Mouse (Mus musculus): ENCODE measurements around the gene Ttc27. TPM values are rescaled to one million over a fixed set of nuclear protein-coding genes. Genes with fewer than 3 reads are reported as not detected.

The Ttc27 gene
- total RNA-seq, 2 experiments from 2014 or later: 20.6 to 24.5 TPM

DNA sequence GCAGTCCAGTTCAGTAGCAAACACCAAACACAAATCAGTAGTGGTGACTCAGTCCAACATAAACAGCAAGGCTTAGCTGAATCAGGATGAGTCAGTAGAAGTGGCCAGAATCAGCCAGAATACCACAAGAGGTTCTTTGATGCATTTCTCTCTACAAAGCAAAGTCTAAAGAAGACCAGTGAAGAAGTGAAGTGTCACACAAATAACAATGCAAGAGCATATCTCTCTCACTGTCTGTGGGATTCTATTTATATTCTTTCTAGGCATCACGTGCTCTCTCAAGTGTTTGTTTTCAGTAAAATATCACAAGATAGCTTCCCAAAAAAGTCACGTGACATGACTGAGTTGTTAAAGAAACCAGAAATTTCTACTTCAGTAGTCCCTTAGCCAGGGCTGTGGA, 102.2 kb downstream of the Ttc27 start:
- no peak for DNase-seq (ENCODE audit: low spot score in 2 of 2)

DNA sequence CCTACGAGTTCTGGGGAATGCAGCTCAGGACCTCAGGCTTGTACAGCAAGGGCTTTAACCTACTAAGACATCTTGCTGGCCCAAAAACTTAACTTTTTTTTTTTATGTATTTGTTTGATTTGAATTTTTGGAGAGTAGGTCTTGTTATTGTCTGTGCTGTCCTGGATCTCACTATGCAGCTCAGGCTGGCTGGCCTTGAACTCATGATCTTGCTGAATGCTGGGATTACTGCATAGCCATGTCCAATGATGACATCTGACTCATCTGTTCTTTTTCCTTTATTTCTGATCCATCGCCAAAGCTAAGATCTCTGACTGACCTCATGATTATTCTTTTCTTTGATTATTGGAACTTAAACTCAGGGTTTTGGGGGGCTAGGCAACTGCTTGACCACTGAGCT, 113.3 kb downstream of the Ttc27 start:
- DNase-seq (ENCODE audit: low spot score in 2 of 2): no peak

DNA sequence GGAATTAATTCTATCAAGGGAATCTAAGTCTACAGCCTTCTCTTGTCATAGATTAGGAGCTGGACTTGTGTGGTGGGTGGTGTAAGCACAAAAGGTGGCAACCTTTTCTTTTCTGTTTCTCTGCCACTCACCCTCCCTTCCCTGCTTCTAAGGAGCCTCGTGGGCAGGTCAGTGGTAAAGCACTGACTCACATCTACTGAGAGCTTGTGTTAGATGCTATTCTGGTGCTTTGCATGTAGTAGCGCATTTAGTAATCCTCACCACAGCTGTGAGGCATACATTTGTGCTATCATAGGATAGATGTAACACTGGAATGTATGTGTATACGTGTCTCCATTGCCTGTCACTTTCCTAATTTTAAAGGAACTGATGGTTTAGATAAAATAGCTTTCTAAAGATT, 124.2 kb downstream of the Ttc27 start:
- DNase-seq (ENCODE audit: low spot score in 2 of 2): no peak

DNA sequence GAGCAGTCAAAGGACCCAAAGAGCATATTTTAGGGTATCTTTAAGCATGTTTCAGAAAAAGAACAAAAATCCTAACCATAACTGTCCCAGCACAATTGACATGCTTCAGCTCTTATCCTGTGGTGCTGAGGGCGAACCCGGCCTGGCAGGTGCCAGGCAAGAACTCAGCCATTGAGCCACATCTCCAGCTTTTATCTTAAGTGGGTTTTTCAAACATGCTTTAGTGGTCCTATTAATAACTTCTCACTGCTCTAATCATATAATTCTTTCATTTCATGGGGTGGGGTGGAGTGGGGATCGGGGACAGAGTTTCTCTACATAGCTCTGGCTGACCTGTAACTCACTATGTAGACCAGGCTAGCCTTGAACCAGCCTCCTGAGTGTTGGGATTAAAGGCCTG, 125.1 kb downstream of the Ttc27 start:
- no peak for DNase-seq (ENCODE audit: low spot score in 2 of 2)

DNA sequence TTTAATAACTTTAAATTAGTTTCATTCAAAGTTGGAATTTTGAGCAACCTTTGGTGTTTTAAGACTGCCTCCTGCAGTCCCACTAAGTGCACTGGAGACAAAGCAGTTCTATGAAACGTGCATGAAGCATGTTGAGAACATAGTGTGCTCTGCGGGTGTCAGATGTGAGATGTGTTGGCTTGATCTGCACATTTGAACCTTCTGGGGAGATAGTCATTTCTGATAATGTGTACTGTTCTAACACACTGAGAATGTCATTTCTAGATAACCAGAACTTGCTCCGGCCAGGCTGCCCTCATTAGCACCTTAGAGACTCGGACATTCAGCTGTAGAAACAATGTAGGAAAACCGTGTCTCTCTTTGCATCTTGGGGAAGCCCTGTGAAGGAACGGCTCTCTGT, 126.0 kb downstream of the Ttc27 start:
- DNase-seq (ENCODE audit: low spot score in 2 of 2): no peak

DNA sequence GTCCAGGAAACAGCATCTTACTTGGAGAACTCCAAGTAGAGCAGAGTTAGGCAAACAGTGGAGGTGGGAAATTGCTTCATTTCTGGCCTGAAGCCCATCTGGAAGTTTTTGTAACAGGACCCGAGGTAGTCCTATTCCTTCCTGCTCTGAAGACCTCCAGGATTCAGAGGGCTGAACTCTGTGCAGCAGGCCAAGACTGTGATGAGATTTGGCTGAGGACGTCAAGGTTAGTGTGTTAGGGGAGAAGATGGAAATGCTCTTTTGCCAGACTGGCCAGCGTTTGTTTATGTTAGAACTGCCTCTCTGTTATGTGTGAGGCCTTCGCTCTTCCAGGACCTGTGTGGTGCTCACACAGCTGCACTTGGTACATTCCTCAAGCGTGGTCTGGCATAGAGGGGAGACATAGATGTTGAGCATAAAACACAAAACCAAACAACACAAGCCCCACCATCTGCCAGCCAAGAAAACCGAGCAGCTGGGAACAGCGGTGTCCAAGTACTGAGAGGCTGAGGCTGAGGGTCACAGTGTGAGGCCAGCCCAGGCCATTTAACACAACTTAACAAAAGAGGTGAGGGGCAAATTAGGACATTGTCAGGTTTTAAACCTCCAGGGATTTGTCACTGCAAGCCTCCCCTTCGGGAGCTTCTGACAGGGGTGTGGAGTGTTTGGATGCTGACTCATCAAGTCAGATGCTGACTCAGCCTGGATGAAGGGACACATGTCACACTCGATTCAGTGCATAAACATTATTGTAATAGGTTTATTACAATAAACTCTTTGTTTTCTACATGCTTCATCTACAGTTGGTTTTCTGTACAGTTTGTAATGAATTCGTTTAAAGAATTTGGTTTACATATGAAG, 128.7 kb downstream of the Ttc27 start:
- DNase-seq (ENCODE audit: low spot score in 2 of 2): no peak

DNA sequence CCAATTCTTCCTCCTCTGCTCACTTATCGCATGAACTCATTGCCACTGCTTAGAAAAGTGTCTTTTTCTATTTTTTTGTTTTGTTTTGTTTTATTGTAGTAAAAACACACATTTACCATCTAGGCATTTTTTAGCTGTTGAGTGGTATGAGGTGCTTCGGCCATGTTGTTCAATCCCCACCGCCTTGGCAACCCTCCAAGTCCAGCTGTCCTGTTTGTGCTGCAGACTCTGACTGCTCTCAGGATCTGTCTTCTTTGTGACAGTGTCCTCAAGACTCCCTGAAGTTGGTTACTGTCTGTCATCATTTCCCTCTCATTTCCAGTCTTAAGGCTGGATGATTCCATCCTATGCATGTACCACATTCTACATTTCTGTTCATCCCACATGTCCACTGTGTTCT, 132.7 kb downstream of the Ttc27 start:
- DNase-seq (ENCODE audit: low spot score in 2 of 2): no peak

DNA sequence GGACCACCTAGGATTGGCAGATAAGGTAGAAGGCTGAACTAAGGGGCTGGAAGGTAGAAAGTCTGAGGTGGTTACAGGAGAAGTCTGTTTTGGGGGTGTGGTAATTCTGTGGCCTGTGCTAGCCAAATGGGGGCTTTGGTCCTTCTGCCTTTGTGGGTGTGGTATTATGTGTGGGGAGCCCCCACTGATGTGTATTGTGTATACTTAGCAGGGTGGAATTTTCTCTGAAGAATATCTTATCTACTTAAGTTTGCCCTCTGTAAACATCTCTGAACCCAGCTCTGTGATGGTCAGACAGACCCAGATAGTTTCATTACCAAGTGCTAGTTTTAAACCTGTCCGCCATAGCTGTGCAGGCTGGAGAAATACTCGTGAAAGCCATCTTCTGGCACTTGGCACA, 141.8 kb downstream of the Ttc27 start:
- no peak for DNase-seq (ENCODE audit: low spot score in 2 of 2)

DNA sequence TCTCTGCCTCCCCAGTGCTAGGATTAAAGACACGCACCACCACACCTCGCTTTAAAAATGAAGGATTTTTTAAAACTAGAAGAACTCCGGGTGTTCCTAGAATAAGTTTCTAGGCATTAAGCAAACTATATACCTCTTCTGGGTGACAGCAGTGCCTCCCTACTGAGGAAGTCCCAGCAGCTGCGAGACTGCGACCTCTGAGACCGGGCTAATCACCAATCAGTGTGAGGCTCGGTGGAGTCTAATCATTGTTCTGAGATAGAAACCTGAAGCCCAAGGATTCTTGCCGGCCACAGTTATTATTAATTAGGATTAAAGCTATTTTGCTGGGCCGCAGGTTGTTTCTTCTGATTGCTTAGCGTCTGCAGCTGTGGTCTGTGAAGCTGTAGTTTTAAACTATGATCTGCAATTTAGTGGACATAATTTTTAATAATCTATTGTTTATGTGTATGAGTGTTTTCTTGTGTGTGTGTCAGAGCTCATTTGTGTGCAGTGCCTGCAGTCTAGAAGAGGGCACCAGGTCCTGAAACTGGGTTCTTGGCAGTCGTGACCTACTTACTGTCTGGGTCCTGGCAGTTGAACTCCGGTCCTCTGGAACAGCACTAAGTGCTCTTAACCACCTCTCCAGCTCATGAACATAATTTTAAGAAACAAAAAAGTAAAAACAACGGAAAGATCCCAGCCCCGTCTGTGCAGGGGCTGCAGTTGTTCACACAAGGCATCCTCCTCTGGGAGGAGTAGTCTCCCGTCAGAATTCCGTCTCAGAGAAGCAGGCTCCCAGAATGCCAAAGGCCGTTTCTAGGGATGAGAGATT, 142.9 kb downstream of the Ttc27 start:
- no peak for DNase-seq (ENCODE audit: low spot score in 2 of 2)

DNA sequence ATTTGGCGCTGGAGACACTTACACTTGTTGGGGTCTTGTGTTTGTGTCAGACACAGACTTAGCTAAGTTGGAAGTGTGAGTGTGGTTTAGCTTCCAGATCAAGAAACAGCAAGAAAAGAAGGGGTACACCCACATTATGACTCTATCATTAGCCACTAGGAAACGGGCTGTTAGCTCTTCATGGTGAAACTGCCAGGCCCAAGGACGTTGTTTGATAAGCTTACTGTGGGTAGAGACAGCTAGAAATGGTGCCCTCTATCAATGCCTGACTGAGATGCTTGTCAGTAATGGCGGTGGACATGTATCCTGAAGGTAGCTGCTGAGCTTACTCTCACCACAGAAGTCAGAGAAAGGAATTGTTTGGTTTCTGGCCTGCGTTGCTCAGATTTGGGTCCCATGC, 146.3 kb downstream of the Ttc27 start:
- DNase-seq (ENCODE audit: low spot score in 2 of 2): no peak

DNA sequence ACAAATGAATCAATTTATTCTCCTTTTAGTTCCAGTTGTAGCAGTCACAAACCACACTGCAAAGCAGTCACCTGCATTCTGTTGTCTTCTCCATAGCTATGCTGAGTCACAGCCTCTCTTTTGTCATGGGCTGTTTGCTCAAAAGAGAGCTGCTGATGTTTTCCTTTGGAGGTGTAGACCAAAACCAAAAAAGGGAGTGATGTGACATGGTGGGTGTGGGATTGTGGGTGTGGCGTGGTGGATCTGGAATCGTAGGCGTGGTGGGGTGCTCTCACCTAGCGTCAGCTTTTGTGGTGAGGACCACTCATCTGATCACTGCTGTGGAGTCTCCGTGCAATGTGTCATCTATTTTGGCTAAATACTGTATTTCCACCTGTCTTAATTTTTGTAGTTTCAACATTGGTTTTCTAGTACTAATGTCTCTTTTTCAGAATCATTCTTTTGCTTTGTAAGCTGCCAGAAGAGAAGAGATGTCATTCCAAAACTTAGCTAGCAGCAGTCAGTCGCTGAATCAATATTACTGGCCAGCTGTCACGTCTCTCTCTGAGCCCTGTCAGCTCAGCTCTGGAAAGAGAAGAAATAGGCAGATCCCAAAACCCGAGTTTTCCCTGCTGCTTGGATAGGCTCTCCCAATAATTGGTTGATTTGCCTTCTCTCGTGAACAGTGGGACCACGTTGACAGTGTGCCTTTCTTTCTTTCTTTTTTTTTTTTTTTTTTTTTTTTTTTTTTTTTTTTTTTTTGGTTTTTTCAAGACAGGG, 147.4 kb downstream of the Ttc27 start:
- peak in 1 of 2 experiments; percentile 24 for DNase-seq (ENCODE audit: low spot score in 2 of 2)

DNA sequence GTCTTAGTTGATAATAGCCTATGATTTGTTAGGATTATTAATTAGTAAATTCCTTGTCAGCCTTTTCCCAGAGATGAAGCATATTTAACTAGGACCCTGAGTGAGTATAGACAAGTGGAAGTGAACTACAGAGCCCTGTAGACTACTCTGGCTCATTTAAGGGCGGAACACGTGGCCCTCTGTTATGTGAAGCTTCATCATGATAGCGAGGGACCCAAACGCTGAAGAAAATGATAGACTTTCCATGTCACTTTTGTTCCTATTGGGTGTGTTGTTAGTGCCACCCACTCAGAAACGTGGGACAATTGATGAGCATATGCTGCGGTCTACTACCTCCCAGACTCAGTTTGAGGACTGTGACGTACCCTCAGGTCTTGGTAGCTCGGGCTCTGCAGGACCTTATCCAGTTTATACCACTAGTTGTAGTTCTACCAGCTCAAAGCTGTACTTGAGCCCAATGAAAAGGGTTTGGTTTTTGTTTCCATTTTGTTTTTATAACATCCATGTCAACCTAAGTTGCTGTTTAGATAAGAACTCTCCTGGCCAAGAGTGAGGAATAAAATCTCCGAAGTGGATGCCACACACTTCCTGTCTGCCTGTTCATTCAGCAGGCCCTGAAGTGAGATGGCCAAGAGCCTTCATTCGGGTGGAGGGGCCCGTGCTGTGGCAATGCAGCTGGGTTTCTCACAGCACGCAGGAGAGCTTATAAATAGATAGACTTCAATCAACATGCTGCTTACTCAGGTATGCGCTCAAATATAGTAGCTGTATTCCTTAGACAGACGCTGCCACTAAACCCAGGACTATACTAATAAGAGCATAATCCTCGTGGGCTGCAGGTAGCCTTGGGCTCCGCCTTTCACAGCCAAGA, 148.4 kb downstream of the Ttc27 start:
- DNase-seq (ENCODE audit: low spot score in 2 of 2): no peak

DNA sequence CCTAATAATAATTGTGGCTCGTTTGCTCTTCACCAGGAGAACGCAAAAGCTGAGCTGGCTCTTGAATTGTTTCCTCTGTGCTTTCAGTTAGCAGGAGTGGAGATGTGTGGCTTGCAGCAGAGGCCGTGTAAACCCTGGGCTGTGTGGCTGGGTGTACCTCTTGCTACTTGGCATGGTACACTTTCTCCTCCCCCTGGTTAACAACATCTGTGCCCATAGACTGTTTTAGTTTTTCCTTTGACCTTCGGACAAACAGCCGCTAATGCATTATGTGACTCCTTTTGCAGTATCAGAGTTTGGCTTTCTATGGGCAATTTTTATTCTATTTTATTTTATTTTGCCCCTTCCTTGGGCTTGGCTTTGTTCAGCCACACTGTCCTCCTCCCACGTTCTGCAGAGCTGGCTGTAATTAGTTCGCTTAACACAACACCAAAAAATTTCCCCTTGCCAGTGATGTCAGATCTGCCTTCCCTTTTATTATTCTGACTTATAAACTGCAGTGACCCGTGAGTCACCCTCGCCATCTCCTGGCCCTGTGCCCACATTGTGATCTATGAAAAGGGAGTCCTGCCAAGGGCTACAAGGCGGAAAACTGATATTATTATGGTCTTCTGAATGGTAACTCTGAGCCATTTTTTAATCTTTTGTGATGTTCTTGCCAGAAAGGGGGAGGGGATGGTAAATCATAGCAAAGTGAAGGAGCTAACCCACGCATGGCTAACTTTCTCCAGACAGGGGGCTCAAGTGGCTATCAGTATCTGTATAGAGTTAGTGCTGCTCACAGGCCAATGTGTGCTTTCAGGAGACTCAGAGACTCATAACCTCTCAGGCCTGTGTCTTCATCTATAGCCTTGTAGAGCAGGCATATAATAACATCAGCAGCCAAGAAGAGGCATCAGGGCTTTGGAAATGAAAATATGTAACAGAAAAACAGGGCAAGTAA, 149.3 kb downstream of the Ttc27 start:
- DNase-seq (ENCODE audit: low spot score in 2 of 2): no peak

DNA sequence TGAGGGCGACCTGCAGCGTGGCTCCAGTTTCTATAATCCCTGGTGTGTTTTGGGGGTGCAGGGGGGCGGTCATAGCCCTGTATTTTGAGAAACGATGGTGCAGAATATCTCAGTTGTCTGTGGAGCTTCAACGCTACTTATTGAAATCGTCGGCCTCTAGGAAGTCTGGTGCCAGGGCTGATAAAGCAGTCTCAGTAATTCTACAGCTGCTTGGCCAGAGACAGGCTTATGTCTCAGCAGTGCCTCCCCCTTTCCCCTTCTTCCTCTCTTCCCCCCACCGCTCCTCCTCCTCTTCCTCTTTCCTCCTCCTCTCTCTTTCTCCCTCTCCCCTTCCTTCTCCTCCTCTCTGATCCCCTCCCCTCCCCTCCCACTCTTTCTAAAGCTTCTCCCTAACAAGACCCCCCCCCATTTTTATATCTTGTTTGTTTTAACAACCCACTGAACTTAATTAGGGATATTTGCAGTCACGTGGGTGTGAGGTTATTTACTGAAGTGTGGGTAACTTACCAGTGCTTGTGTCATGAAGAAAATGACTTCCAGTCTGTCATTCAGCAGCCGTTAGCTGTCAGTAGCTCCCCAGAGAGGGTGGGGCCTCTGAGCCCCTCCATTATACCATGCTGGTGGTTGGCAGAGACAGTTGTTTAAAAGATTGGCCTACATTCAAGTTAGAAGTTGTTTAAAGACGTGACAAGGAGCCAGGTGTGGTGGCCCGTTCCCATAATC, 150.8 kb downstream of the Ttc27 start:
- no peak for DNase-seq (ENCODE audit: low spot score in 2 of 2)

DNA sequence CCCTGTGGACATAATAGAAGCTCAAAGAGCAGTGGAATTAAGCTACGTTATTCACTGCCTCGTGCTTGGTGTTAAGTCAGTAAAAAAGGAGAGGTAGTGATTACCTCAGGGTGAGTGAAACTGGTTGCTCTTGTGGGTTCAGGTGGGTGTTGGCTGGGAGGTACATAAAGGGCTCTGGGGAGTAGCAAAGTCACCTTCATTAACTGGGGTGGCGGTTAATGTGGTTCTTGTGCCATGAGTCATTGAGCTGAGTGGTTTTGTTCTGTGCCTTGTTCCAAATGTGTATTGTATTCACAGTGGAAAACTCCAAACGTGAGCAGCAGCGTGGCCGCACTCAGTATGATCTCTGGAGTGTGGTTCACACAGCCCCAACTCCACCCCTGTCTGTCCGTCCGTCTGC, 152.0 kb downstream of the Ttc27 start:
- DNase-seq (ENCODE audit: low spot score in 2 of 2): no peak

DNA sequence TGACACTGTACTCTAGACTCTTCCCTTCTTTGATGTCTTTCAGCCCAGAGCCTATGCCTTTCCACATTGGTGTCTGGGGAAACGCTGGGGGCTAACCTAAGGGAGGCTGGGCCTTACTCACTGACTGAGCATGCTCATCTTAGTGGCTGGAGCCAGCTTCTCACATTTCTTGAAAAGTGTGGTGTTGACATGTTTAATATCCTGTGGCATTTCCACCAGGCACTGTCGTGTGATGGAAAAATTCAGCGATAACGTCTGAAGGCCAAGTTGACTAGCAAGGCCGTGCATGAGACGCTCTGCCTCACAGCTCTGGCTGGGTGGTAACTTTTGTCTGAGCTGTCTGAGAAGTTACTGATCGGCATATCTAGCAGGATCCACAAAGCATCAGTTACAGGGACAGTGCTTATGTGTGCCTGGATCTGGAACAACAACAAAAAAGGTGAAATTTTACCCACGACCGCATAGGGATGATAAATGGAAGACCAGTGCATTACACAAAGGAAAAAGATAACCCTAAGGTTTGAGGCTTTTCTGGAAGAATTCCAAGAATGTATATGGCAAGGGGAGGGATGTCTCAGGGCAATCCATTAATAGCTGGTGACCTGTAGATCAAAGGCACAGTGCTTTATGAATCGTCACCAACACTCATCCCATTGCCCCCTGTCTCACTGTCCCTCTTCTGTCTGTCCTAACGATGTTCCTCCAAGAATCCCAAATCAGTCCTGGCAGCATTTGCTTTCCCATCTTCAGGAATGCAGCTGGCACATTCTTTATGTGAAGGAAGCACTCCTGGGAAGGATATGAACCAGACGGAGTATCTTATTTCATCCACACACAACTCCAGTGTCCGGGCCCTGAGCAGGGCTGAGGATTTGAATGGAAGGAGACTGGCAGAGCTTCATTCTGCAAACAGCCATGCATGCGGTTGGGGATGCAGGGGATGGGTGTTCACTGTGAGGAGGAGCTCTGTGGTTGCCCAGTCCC, 152.9 kb downstream of the Ttc27 start:
- no peak for DNase-seq (ENCODE audit: low spot score in 2 of 2)

DNA sequence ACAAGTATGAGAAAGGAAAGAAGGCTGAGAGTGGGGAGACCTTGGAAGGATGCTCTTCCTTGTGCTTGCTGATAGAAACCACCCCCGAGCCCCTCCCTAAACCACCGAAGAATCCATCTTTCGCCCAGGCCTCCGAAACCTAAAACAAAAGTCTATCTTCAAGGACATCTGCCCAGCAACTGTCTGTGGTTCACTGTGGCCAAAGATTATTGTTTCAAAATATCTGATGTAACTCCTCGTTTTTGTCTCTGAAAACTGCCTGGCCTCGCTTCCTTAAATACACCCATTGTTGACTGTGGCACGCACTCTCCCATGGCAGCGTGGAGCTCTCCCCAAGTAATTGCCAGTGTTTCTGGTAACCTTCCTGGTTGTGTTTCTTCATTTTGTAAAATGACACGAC, 155.0 kb downstream of the Ttc27 start:
- DNase-seq (ENCODE audit: low spot score in 2 of 2): no peak

DNA sequence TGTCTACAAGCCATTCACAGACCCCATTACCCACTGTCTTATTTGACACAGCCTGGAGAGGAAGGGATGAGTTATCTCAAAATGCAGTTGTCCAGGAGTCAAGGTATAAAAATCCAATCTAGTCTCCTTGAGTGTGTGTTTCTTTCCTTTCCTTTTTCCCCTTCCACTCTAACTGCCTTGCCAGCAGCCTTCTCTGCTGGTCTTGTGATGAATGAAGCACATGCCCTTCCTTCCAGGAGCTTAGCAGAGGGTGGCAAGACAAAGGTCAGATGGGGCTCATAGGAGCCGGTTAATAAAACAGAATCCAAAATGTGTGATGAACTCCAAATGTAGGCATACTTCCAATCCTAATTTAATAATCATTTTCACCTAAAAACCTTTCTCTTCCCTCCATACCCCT, 156.2 kb downstream of the Ttc27 start:
- DNase-seq (ENCODE audit: low spot score in 2 of 2): no peak
